Mouse (Mus musculus): Measurements from ENCODE around the gene Ankrd34c. TPM values are rescaled to one million over a fixed set of nuclear protein-coding genes. Genes with fewer than 3 reads are reported as not detected.

The Ankrd34c gene
- polyA plus RNA-seq, 2 experiments, result not detected

GRCm38 (mm10) chr9:89737888-89738287 lies 387 bp downstream of the Ankrd34c start:
- 10% methylated on average over 6 of the region's 6 CpGs for WGBS (ENCODE audit: insufficient replicate concordance)
- Histone ChIP-seq H3K27ac (no peak overlapping the region), H3K27me3 (ENCODE audit: control insufficient read depth, insufficient read depth, low read length) (no peaks in the 10 kb centered on the region), H3K4me3 (ENCODE audit: insufficient read depth in 1 of 2, low read depth in 2 of 2, low read length in 2 of 2) (no peak overlapping the region), H3K36me3 (replicated peaks; ENCODE audit: control insufficient read depth, insufficient read depth, low read depth) (no peaks in the 10 kb centered on the region), H3K9ac (replicated peaks) (no peak overlapping the region), H3K4me1 (replicated peaks; ENCODE audit: control insufficient read depth in 2 of 2, insufficient read depth in 2 of 2, low read length in 1 of 2) (no peaks in the 10 kb centered on the region), H3K4me2 (ENCODE audit: low read depth) (no peak overlapping the region), H3K9me3 (ENCODE audit: control insufficient read depth, low read length) (no peaks in the 10 kb centered on the region)
- no peak for ATAC-seq (ENCODE audit: insufficient read depth)
- DNase-seq (ENCODE audit: low read depth in 3 of 3, low spot score in 3 of 3), result no peak
- no peak for TF ChIP-seq CTCF (IDR thresholded peaks at IDR 0.05; ENCODE audit: low read depth)
- TF ChIP-seq EP300 (IDR thresholded peaks at IDR 0.05; ENCODE audit: low read depth), result no peak

- Histone ChIP-seq H3K9me3 (ENCODE audit: control insufficient read depth, low read length) (no peaks in the 10 kb centered on the region), H3K4me1 (replicated peaks; ENCODE audit: control insufficient read depth in 2 of 2, insufficient read depth in 2 of 2, low read length in 1 of 2) (no peaks in the 10 kb centered on the region), H3K36me3 (replicated peaks; ENCODE audit: control insufficient read depth, insufficient read depth, low read depth) (no peaks in the 10 kb centered on the region), H3K27ac (no peak overlapping the region), H3K4me2 (ENCODE audit: low read depth) (no peak overlapping the region), H3K27me3 (ENCODE audit: control insufficient read depth, insufficient read depth, low read length) (no peaks in the 10 kb centered on the region), H3K4me3 (ENCODE audit: insufficient read depth in 1 of 2, low read depth in 2 of 2, low read length in 2 of 2) (no peak overlapping the region), H3K9ac (replicated peaks) (no peak overlapping the region)
- no peak for ATAC-seq (ENCODE audit: insufficient read depth)
- 9% methylated on average over 20 of the region's 20 CpGs for WGBS (ENCODE audit: insufficient replicate concordance)
- peak in 2 of 3 experiments; percentile 0 to 4 for DNase-seq (ENCODE audit: low read depth in 3 of 3, low spot score in 3 of 3)
- TF ChIP-seq CTCF (IDR thresholded peaks at IDR 0.05; ENCODE audit: low read depth) (no peak), EP300 (IDR thresholded peaks at IDR 0.05; ENCODE audit: low read depth) (no peak)
These were observed 1.2 kb downstream of the Ankrd34c start for GRCm38 (mm10) chr9:89736932-89737705.

GRCm38 (mm10) chr9:89706906-89707305 lies 31.4 kb downstream of the Ankrd34c start:
- no peak overlapping the region for H3K4me3 ChIP-seq (ENCODE audit: insufficient read depth in 1 of 2, low read depth in 2 of 2, low read length in 2 of 2)
- H3K27me3 ChIP-seq (ENCODE audit: control insufficient read depth, insufficient read depth, low read length), result no peaks in the 10 kb centered on the region
- ATAC-seq (ENCODE audit: insufficient read depth), result no peak
- no peak overlapping the region for H3K9ac ChIP-seq (replicated peaks)
- no peaks in the 10 kb centered on the region for H3K36me3 ChIP-seq (replicated peaks; ENCODE audit: control insufficient read depth, insufficient read depth, low read depth)
- peaks cover 2 to 9% of the 10 kb centered on the region in 2 experiments; a peak in 3 of 4 replicates for H3K4me1 ChIP-seq (replicated peaks; ENCODE audit: control insufficient read depth in 2 of 2, insufficient read depth in 2 of 2, low read length in 1 of 2)
- DNase-seq (ENCODE audit: low read depth in 3 of 3, low spot score in 3 of 3), result no peak
- WGBS (ENCODE audit: insufficient replicate concordance), result 18% methylated on average over 4 of the region's 4 CpGs
- no peaks in the 10 kb centered on the region for H3K9me3 ChIP-seq (ENCODE audit: control insufficient read depth, low read length)
- no peak for TF ChIP-seq EP300 (IDR thresholded peaks at IDR 0.05; ENCODE audit: low read depth)
- TF ChIP-seq CTCF (IDR thresholded peaks at IDR 0.05; ENCODE audit: low read depth), result peak; percentile 64
- H3K27ac ChIP-seq, result no peak overlapping the region
- H3K4me2 ChIP-seq (ENCODE audit: low read depth), result no peak overlapping the region

- DNase-seq (ENCODE audit: low read depth in 3 of 3, low spot score in 3 of 3) (no peak), ATAC-seq (ENCODE audit: insufficient read depth) (peak; percentile 44)
- no peaks in the 10 kb centered on the region for H3K9me3 ChIP-seq (ENCODE audit: control insufficient read depth, low read length)
These were observed 33.1 kb downstream of the Ankrd34c start for GRCm38 (mm10) chr9:89705197-89705533.

More at GRCm38 (mm10) chr9:89705197-89705533, 33.1 kb downstream of the Ankrd34c start:
- Histone ChIP-seq H3K4me2 (ENCODE audit: low read depth) (peak overlapping the region; percentile 89), H3K4me3 (ENCODE audit: insufficient read depth in 1 of 2, low read depth in 2 of 2, low read length in 2 of 2) (peak overlapping the region; percentile 67 to 76), H3K9ac (replicated peaks) (peak overlapping the region; percentile 48), H3K27me3 (ENCODE audit: control insufficient read depth, insufficient read depth, low read length) (no peaks in the 10 kb centered on the region), H3K36me3 (replicated peaks; ENCODE audit: control insufficient read depth, insufficient read depth, low read depth) (no peaks in the 10 kb centered on the region), H3K4me1 (replicated peaks; ENCODE audit: control insufficient read depth in 2 of 2, insufficient read depth in 2 of 2, low read length in 1 of 2) (peaks cover 2 to 9% of the 10 kb centered on the region in 2 experiments; a peak in 3 of 4 replicates), H3K27ac (no peak overlapping the region)
- TF ChIP-seq CTCF (IDR thresholded peaks at IDR 0.05; ENCODE audit: low read depth) (no peak), EP300 (IDR thresholded peaks at IDR 0.05; ENCODE audit: low read depth) (no peak)
- 9% methylated on average over 10 of the region's 10 CpGs for WGBS (ENCODE audit: insufficient replicate concordance)
